Mouse (Mus musculus): Measurements from ENCODE around the gene Fkbp15. TPM values are rescaled to one million over a fixed set of nuclear protein-coding genes. Genes with fewer than 3 reads are reported as not detected.
"Not testable (repeated sequence)": the region's sequence is repeated elsewhere in the genome, so short reads cannot be mapped to it uniquely, and the experiment has no call there.

Gene Fkbp15
- polyA plus RNA-seq, 1 experiment from 2014 or later: 22.9 TPM

GRCm38 (mm10) chr4:62281319-62281718, 79.0 kb downstream of the Fkbp15 start:
- no peak overlapping the region for H3K4me2 ChIP-seq (ENCODE audit: low read length)
- H3K36me3 ChIP-seq (ENCODE audit: control insufficient read depth, insufficient read depth, low read length): no peaks in the 10 kb centered on the region
- no peak for ATAC-seq
- no peak overlapping the region for H3K27ac ChIP-seq (ENCODE audit: low read depth, low read length)
- 0 out of 2 replicates have a peak, but pooled peaks cover 2% of the 10 kb centered on the region for H3K4me1 ChIP-seq (ENCODE audit: control insufficient read depth, insufficient read depth, low read depth, low read length)
- no peak overlapping the region for H3K4me3 ChIP-seq (ENCODE audit: low read length)
- H3K9ac ChIP-seq (ENCODE audit: low read depth, low read length): no peak overlapping the region
- no peaks in the 10 kb centered on the region for H3K27me3 ChIP-seq (replicated peaks; ENCODE audit: control insufficient read depth, insufficient read depth, low read length)
- H3K9me3 ChIP-seq (ENCODE audit: control insufficient read depth, low read length): no peaks in the 10 kb centered on the region
- WGBS: 60% methylated on average over 5 of the region's 5 CpGs

GRCm38 (mm10) chr4:62278081-62278480, 82.3 kb downstream of the Fkbp15 start:
- no peak overlapping the region for H3K4me3 ChIP-seq (ENCODE audit: low read length)
- WGBS: 57% methylated on average over 4 of the region's 4 CpGs
- ATAC-seq: no peak
- no peaks in the 10 kb centered on the region for H3K27me3 ChIP-seq (replicated peaks; ENCODE audit: control insufficient read depth, insufficient read depth, low read length)
- peaks cover 4% of the 10 kb centered on the region; the same call in 1 of the 2 replicates for H3K4me1 ChIP-seq (ENCODE audit: control insufficient read depth, insufficient read depth, low read depth, low read length)
- H3K9me3 ChIP-seq (ENCODE audit: control insufficient read depth, low read length): no peaks in the 10 kb centered on the region
- H3K9ac ChIP-seq (ENCODE audit: low read depth, low read length): no peak overlapping the region
- H3K27ac ChIP-seq (ENCODE audit: low read depth, low read length): no peak overlapping the region
- H3K36me3 ChIP-seq (ENCODE audit: control insufficient read depth, insufficient read depth, low read length): no peaks in the 10 kb centered on the region
- no peak overlapping the region for H3K4me2 ChIP-seq (ENCODE audit: low read length)

- H3K4me3 ChIP-seq (ENCODE audit: low read length): no peak overlapping the region
- H3K27me3 ChIP-seq (replicated peaks; ENCODE audit: control insufficient read depth, insufficient read depth, low read length): no peaks in the 10 kb centered on the region
- H3K27ac ChIP-seq (ENCODE audit: low read depth, low read length): no peak overlapping the region
- H3K9me3 ChIP-seq (ENCODE audit: control insufficient read depth, low read length): no peaks in the 10 kb centered on the region
- H3K4me2 ChIP-seq (ENCODE audit: low read length): no peak overlapping the region
- WGBS: 76% methylated on average over 3 of the region's 3 CpGs
- H3K4me1 ChIP-seq (ENCODE audit: control insufficient read depth, insufficient read depth, low read depth, low read length): peaks cover 4% of the 10 kb centered on the region; the same call in 1 of the 2 replicates
- H3K9ac ChIP-seq (ENCODE audit: low read depth, low read length): no peak overlapping the region
- no peaks in the 10 kb centered on the region for H3K36me3 ChIP-seq (ENCODE audit: control insufficient read depth, insufficient read depth, low read length)
- no peak for ATAC-seq
Observed at GRCm38 (mm10) chr4:62277222-62277621, 83.1 kb downstream of the Fkbp15 start.

- no peak overlapping the region for H3K4me3 ChIP-seq (ENCODE audit: low read length)
- H3K27ac ChIP-seq (ENCODE audit: low read depth, low read length): no peak overlapping the region
- H3K4me1 ChIP-seq (ENCODE audit: control insufficient read depth, insufficient read depth, low read depth, low read length): peaks cover 4% of the 10 kb centered on the region; the same call in 1 of the 2 replicates
- 88% methylated on average over 10 of the region's 10 CpGs for WGBS
- ATAC-seq: no peak
- no peaks in the 10 kb centered on the region for H3K27me3 ChIP-seq (replicated peaks; ENCODE audit: control insufficient read depth, insufficient read depth, low read length)
- no peak overlapping the region for H3K4me2 ChIP-seq (ENCODE audit: low read length)
- H3K9ac ChIP-seq (ENCODE audit: low read depth, low read length): no peak overlapping the region
- no peaks in the 10 kb centered on the region for H3K36me3 ChIP-seq (ENCODE audit: control insufficient read depth, insufficient read depth, low read length)
- H3K9me3 ChIP-seq (ENCODE audit: control insufficient read depth, low read length): no peaks in the 10 kb centered on the region
Observed at GRCm38 (mm10) chr4:62276642-62277041, 83.7 kb downstream of the Fkbp15 start.

- no peaks in the 10 kb centered on the region for H3K36me3 ChIP-seq (ENCODE audit: control insufficient read depth, insufficient read depth, low read length)
- H3K4me1 ChIP-seq (ENCODE audit: control insufficient read depth, insufficient read depth, low read depth, low read length): peaks cover 4% of the 10 kb centered on the region; the same call in 1 of the 2 replicates
- 4% methylated on average over 12 of the region's 12 CpGs for WGBS
- H3K27ac ChIP-seq (ENCODE audit: low read depth, low read length): peak overlapping the region; percentile 39
- H3K27me3 ChIP-seq (replicated peaks; ENCODE audit: control insufficient read depth, insufficient read depth, low read length): no peaks in the 10 kb centered on the region
- no peak overlapping the region for H3K9ac ChIP-seq (ENCODE audit: low read depth, low read length)
- H3K9me3 ChIP-seq (ENCODE audit: control insufficient read depth, low read length): no peaks in the 10 kb centered on the region
- H3K4me3 ChIP-seq (ENCODE audit: low read length): no peak overlapping the region
- peak overlapping the region; percentile 29; the same call in 1 of the 2 replicates for H3K4me2 ChIP-seq (ENCODE audit: low read length)
- ATAC-seq: peak; percentile 95
Observed at GRCm38 (mm10) chr4:62274841-62275536, 85.4 kb downstream of the Fkbp15 start.

- WGBS: 82% methylated on average over 10 of the region's 10 CpGs
- Histone ChIP-seq H3K36me3 (ENCODE audit: control insufficient read depth, insufficient read depth, low read length) (no peaks in the 10 kb centered on the region), H3K27me3 (replicated peaks; ENCODE audit: control insufficient read depth, insufficient read depth, low read length) (no peaks in the 10 kb centered on the region), H3K9ac (ENCODE audit: low read depth, low read length) (no peak overlapping the region), H3K27ac (ENCODE audit: low read depth, low read length) (no peak overlapping the region), H3K4me1 (ENCODE audit: control insufficient read depth, insufficient read depth, low read depth, low read length) (peaks cover 4% of the 10 kb centered on the region; the same call in 1 of the 2 replicates), H3K4me3 (ENCODE audit: low read length) (no peak overlapping the region), H3K9me3 (ENCODE audit: control insufficient read depth, low read length) (no peaks in the 10 kb centered on the region), H3K4me2 (ENCODE audit: low read length) (no peak overlapping the region)
- ATAC-seq: no peak
Observed at GRCm38 (mm10) chr4:62273916-62274315, 86.4 kb downstream of the Fkbp15 start.

- Histone ChIP-seq H3K27ac (ENCODE audit: low read depth, low read length) (no peak overlapping the region), H3K4me3 (ENCODE audit: low read length) (no peak overlapping the region), H3K36me3 (ENCODE audit: control insufficient read depth, insufficient read depth, low read length) (no peaks in the 10 kb centered on the region), H3K27me3 (replicated peaks; ENCODE audit: control insufficient read depth, insufficient read depth, low read length) (no peaks in the 10 kb centered on the region), H3K9me3 (ENCODE audit: control insufficient read depth, low read length) (no peaks in the 10 kb centered on the region), H3K9ac (ENCODE audit: low read depth, low read length) (no peak overlapping the region), H3K4me2 (ENCODE audit: low read length) (no peak overlapping the region), H3K4me1 (ENCODE audit: control insufficient read depth, insufficient read depth, low read depth, low read length) (peaks cover 4% of the 10 kb centered on the region; the same call in 1 of the 2 replicates)
- ATAC-seq: no peak
- 90% methylated on average over 10 of the region's 10 CpGs for WGBS
Observed at GRCm38 (mm10) chr4:62272696-62273095, 87.7 kb downstream of the Fkbp15 start.

- Histone ChIP-seq H3K4me2 (ENCODE audit: low read length) (no peak overlapping the region), H3K27ac (ENCODE audit: low read depth, low read length) (no peak overlapping the region), H3K9ac (ENCODE audit: low read depth, low read length) (no peak overlapping the region), H3K9me3 (ENCODE audit: control insufficient read depth, low read length) (no peaks in the 10 kb centered on the region), H3K27me3 (replicated peaks; ENCODE audit: control insufficient read depth, insufficient read depth, low read length) (no peaks in the 10 kb centered on the region), H3K36me3 (ENCODE audit: control insufficient read depth, insufficient read depth, low read length) (no peaks in the 10 kb centered on the region), H3K4me3 (ENCODE audit: low read length) (no peak overlapping the region), H3K4me1 (ENCODE audit: control insufficient read depth, insufficient read depth, low read depth, low read length) (no peaks in the 10 kb centered on the region)
- WGBS: 77% methylated on average over 10 of the region's 10 CpGs
- ATAC-seq: no peak
Observed at GRCm38 (mm10) chr4:62267101-62267500, 93.2 kb downstream of the Fkbp15 start.

GRCm38 (mm10) chr4:62266016-62266415, 94.3 kb downstream of the Fkbp15 start:
- not testable (repeated sequence) for H3K4me1 ChIP-seq (ENCODE audit: control insufficient read depth, insufficient read depth, low read depth, low read length); H3K27ac ChIP-seq (ENCODE audit: low read depth, low read length)
- 82% methylated on average over 6 of the region's 7 CpGs for WGBS

More at GRCm38 (mm10) chr4:62266016-62266415, 94.3 kb downstream of the Fkbp15 start:
- H3K9me3 ChIP-seq (ENCODE audit: control insufficient read depth, low read length); H3K36me3 ChIP-seq (ENCODE audit: control insufficient read depth, insufficient read depth, low read length); H3K9ac ChIP-seq (ENCODE audit: low read depth, low read length); ATAC-seq; H3K4me3 ChIP-seq (ENCODE audit: low read length); H3K27me3 ChIP-seq (replicated peaks; ENCODE audit: control insufficient read depth, insufficient read depth, low read length); H3K4me2 ChIP-seq (ENCODE audit: low read length): not testable (repeated sequence)

All from hindbrain, embryonic 16.5 days (tissue).